Mouse (Mus musculus) heart, postnatal 4 days (tissue): Measurements from ENCODE around the gene Btnl4. TPM values are rescaled to one million over a fixed set of nuclear protein-coding genes. Genes with fewer than 3 reads are reported as not detected.

Experiments used
- DNase-seq: peaks from one replicate; pipeline ENCODE4 v3.0.0; 2021
- total RNA-seq, 2 experiments: library from RNA; stranded (reverse); gene quantifications; 2 replicates each; pipeline ENCODE4 v1.2.3; 2021

Btnl4 gene
- total RNA-seq, 2 experiments from 2014 or later, result not detected

- no peak for DNase-seq
Observed at GRCm38 (mm10) chr17:34427597-34427996, 49.5 kb downstream of the Btnl4 start.

GRCm38 (mm10) chr17:34420014-34420413 lies 57.1 kb downstream of the Btnl4 start:
- no peak for DNase-seq

Other genes starting within 250 kb of the Btnl4 start
- gene H2-Ob, start 238.4 kb downstream of the Btnl4 start, total RNA-seq, result under 1 TPM; 0.23 to 0.38 TPM
- 1 to 10 TPM; 2.4 to 3.1 TPM for gene H2-Ab1, start 219.6 kb downstream of the Btnl4 start, total RNA-seq
- 1 to 10 TPM; 2.2 to 3.0 TPM for gene H2-Aa, start 189.5 kb downstream of the Btnl4 start, total RNA-seq
- gene H2-Eb1, start 171.5 kb downstream of the Btnl4 start, total RNA-seq, result 1 to 10 TPM; 4.0 to 4.9 TPM
- not detected for gene H2-Eb2, start 151.7 kb downstream of the Btnl4 start, total RNA-seq
- under 1 TPM; 0.09 to 0.31 TPM for gene Btnl2, start 122.5 kb downstream of the Btnl4 start, total RNA-seq
- gene Btnl1, start 100.2 kb downstream of the Btnl4 start, total RNA-seq, result not detected
- gene BC051142, start 78.5 kb downstream of the Btnl4 start, total RNA-seq, result not detected
- gene Btnl6, start 40.0 kb upstream of the Btnl4 start, total RNA-seq, result not detected
- gene Notch4, start 87.0 kb upstream of the Btnl4 start, total RNA-seq, result 10 to 100 TPM; 29.2 to 39.3 TPM
- gene Gpsm3, start 112.5 kb upstream of the Btnl4 start, total RNA-seq, result 1 to 10 TPM; 3.9 to 4.4 TPM
- gene Pbx2, start 113.9 kb upstream of the Btnl4 start, total RNA-seq, result 10 to 100 TPM; 34.6 to 39.5 TPM
- 1 to 10 TPM; 1.6 TPM for gene Ager, start 120.5 kb upstream of the Btnl4 start, total RNA-seq
- gene Rnf5, start 126.4 kb upstream of the Btnl4 start, total RNA-seq, result 10 to 100 TPM; 40.6 to 40.8 TPM
- 10 to 100 TPM; 59.3 to 62.4 TPM for gene Agpat1, start 126.9 kb upstream of the Btnl4 start, total RNA-seq
- 1 to 10 TPM; 2.5 to 3.4 TPM for gene Egfl8, start 138.7 kb upstream of the Btnl4 start, total RNA-seq
- gene Ppt2, start 151.2 kb upstream of the Btnl4 start, total RNA-seq, result 10 to 100 TPM; 37.8 to 41.8 TPM
- gene Prrt1, start 152.2 kb upstream of the Btnl4 start, total RNA-seq, result under 1 TPM; 0.52 to 0.91 TPM
- gene Fkbpl, start 167.4 kb upstream of the Btnl4 start, total RNA-seq, result 1 to 10 TPM; 6.1 to 9.5 TPM
- 10 to 100 TPM; 22.3 to 24.4 TPM for gene Atf6b, start 169.8 kb upstream of the Btnl4 start, total RNA-seq
- 10 to 100 TPM; 47.1 to 54.2 TPM for gene Tnxb, start 193.2 kb upstream of the Btnl4 start, total RNA-seq